Mouse (Mus musculus): ENCODE measurements at regions not wholly inside any gene's neighbourhood (a gene's known extent, or its start where the extent isn't known, plus 50 kb on each side); places are given as distances from the start of the nearest gene placed in this dataset.

GRCm38 (mm10) chr3:121618561-121618960 lies 52.0 kb upstream of the 4930432M17Rik start:
- WGBS: 18% methylated on average over 2 of the region's 2 CpGs
- ATAC-seq (replicated peaks; ENCODE audit: insufficient number of reproducible peaks, insufficient read depth, low FRiP score, low read depth): no peak

GRCm38 (mm10) chr3:121618161-121618560 lies 52.4 kb upstream of the 4930432M17Rik start:
- no peak overlapping the region for H3K4me3 ChIP-seq
- H3K4me2 ChIP-seq: no peak overlapping the region
- no peaks in the 10 kb centered on the region for H3K9me3 ChIP-seq (replicated peaks)
- no peak overlapping the region for H3K9ac ChIP-seq
- H3K27ac ChIP-seq: no peak overlapping the region
- peaks cover 13% of the 10 kb centered on the region for H3K4me1 ChIP-seq (replicated peaks)
- no peaks in the 10 kb centered on the region for H3K36me3 ChIP-seq
- 46% methylated on average over 2 of the region's 2 CpGs for WGBS
- H3K27me3 ChIP-seq: no peaks in the 10 kb centered on the region
- no peak for ATAC-seq (replicated peaks; ENCODE audit: insufficient number of reproducible peaks, insufficient read depth, low FRiP score, low read depth)

More at GRCm38 (mm10) chr3:121618561-121618960, 52.0 kb upstream of the 4930432M17Rik start:
- Histone ChIP-seq H3K27me3 (no peaks in the 10 kb centered on the region), H3K9ac (no peak overlapping the region), H3K36me3 (no peaks in the 10 kb centered on the region), H3K4me2 (no peak overlapping the region), H3K4me3 (no peak overlapping the region), H3K4me1 (replicated peaks) (peaks cover 13% of the 10 kb centered on the region), H3K9me3 (replicated peaks) (no peaks in the 10 kb centered on the region), H3K27ac (no peak overlapping the region)

- WGBS: 30% methylated on average over 7 of the region's 7 CpGs
- H3K27ac ChIP-seq: no peak overlapping the region
- no peaks in the 10 kb centered on the region for H3K27me3 ChIP-seq
- H3K4me3 ChIP-seq: no peak overlapping the region
- no peak overlapping the region for H3K9ac ChIP-seq
- H3K9me3 ChIP-seq (replicated peaks): no peaks in the 10 kb centered on the region
- no peak overlapping the region for H3K4me2 ChIP-seq
- ATAC-seq (replicated peaks; ENCODE audit: insufficient number of reproducible peaks, insufficient read depth, low FRiP score, low read depth): no peak
- H3K4me1 ChIP-seq (replicated peaks): peaks cover 13% of the 10 kb centered on the region
- H3K36me3 ChIP-seq: no peaks in the 10 kb centered on the region
Measured at GRCm38 (mm10) chr3:121617351-121617750, 53.2 kb upstream of the 4930432M17Rik start.

- Histone ChIP-seq H3K4me2 (no peak overlapping the region), H3K27ac (no peak overlapping the region), H3K27me3 (no peaks in the 10 kb centered on the region), H3K9me3 (replicated peaks) (no peaks in the 10 kb centered on the region), H3K4me3 (no peak overlapping the region), H3K4me1 (replicated peaks) (peaks cover 13% of the 10 kb centered on the region), H3K36me3 (no peaks in the 10 kb centered on the region), H3K9ac (no peak overlapping the region)
- WGBS: 91% methylated on average over 5 of the region's 5 CpGs
- no peak for ATAC-seq (replicated peaks; ENCODE audit: insufficient number of reproducible peaks, insufficient read depth, low FRiP score, low read depth)
Measured at GRCm38 (mm10) chr3:121616075-121616474, 54.5 kb upstream of the 4930432M17Rik start.

- no peak overlapping the region for H3K4me2 ChIP-seq
- WGBS: 79% methylated on average over 7 of the region's 7 CpGs
- H3K27me3 ChIP-seq: no peaks in the 10 kb centered on the region
- no peak overlapping the region for H3K27ac ChIP-seq
- no peak overlapping the region for H3K9ac ChIP-seq
- H3K9me3 ChIP-seq (replicated peaks): no peaks in the 10 kb centered on the region
- H3K4me3 ChIP-seq: no peak overlapping the region
- no peak for ATAC-seq (replicated peaks; ENCODE audit: insufficient number of reproducible peaks, insufficient read depth, low FRiP score, low read depth)
- H3K36me3 ChIP-seq: no peaks in the 10 kb centered on the region
- peaks cover 13% of the 10 kb centered on the region for H3K4me1 ChIP-seq (replicated peaks)
Measured at GRCm38 (mm10) chr3:121614741-121615140, 55.8 kb upstream of the 4930432M17Rik start.

GRCm38 (mm10) chr3:121613224-121613623 lies 57.3 kb upstream of the 4930432M17Rik start:
- Histone ChIP-seq H3K4me1 (replicated peaks) (peaks cover 12% of the 10 kb centered on the region), H3K4me2 (no peak overlapping the region), H3K27ac (no peak overlapping the region), H3K36me3 (no peaks in the 10 kb centered on the region), H3K27me3 (no peaks in the 10 kb centered on the region), H3K9ac (no peak overlapping the region), H3K9me3 (replicated peaks) (no peaks in the 10 kb centered on the region), H3K4me3 (no peak overlapping the region)
- no peak for ATAC-seq (replicated peaks; ENCODE audit: insufficient number of reproducible peaks, insufficient read depth, low FRiP score, low read depth)
- 57% methylated on average over 3 of the region's 3 CpGs for WGBS

- no peak for ATAC-seq (replicated peaks; ENCODE audit: insufficient number of reproducible peaks, insufficient read depth, low FRiP score, low read depth)
- no peak overlapping the region for H3K27ac ChIP-seq
- 71% methylated on average over 7 of the region's 7 CpGs for WGBS
- H3K27me3 ChIP-seq: no peaks in the 10 kb centered on the region
- no peak overlapping the region for H3K4me3 ChIP-seq
- no peaks in the 10 kb centered on the region for H3K9me3 ChIP-seq (replicated peaks)
- no peak overlapping the region for H3K9ac ChIP-seq
- H3K4me1 ChIP-seq (replicated peaks): peaks cover 3% of the 10 kb centered on the region; the same call in 1 of the 2 replicates
- H3K4me2 ChIP-seq: no peak overlapping the region
- no peaks in the 10 kb centered on the region for H3K36me3 ChIP-seq
Measured at GRCm38 (mm10) chr3:121609845-121610244, 60.7 kb upstream of the 4930432M17Rik start.

GRCm38 (mm10) chr3:121609090-121609489 lies 61.5 kb upstream of the 4930432M17Rik start:
- H3K27me3 ChIP-seq: no peaks in the 10 kb centered on the region
- no peak overlapping the region for H3K4me3 ChIP-seq
- no peak overlapping the region for H3K27ac ChIP-seq
- peaks cover 3% of the 10 kb centered on the region; the same call in 1 of the 2 replicates for H3K4me1 ChIP-seq (replicated peaks)
- H3K9me3 ChIP-seq (replicated peaks): no peaks in the 10 kb centered on the region
- WGBS: 33% methylated on average over 7 of the region's 7 CpGs
- no peak for ATAC-seq (replicated peaks; ENCODE audit: insufficient number of reproducible peaks, insufficient read depth, low FRiP score, low read depth)
- H3K4me2 ChIP-seq: no peak overlapping the region
- H3K36me3 ChIP-seq: no peaks in the 10 kb centered on the region
- H3K9ac ChIP-seq: no peak overlapping the region

GRCm38 (mm10) chr3:121604737-121605136 lies 65.8 kb upstream of the 4930432M17Rik start:
- H3K4me1 ChIP-seq (replicated peaks): peaks cover 8% of the 10 kb centered on the region
- no peak overlapping the region for H3K4me2 ChIP-seq
- H3K36me3 ChIP-seq: no peaks in the 10 kb centered on the region
- H3K27ac ChIP-seq: no peak overlapping the region
- no peak overlapping the region for H3K9ac ChIP-seq
- no peak for ATAC-seq (replicated peaks; ENCODE audit: insufficient number of reproducible peaks, insufficient read depth, low FRiP score, low read depth)
- no peaks in the 10 kb centered on the region for H3K9me3 ChIP-seq (replicated peaks)
- no peaks in the 10 kb centered on the region for H3K27me3 ChIP-seq
- no peak overlapping the region for H3K4me3 ChIP-seq
- 52% methylated on average over 6 of the region's 6 CpGs for WGBS

- Histone ChIP-seq H3K9me3 (replicated peaks) (no peaks in the 10 kb centered on the region), H3K4me1 (replicated peaks) (peaks cover 6% of the 10 kb centered on the region), H3K27ac (no peak overlapping the region), H3K9ac (no peak overlapping the region), H3K4me2 (no peak overlapping the region), H3K4me3 (no peak overlapping the region), H3K36me3 (no peaks in the 10 kb centered on the region), H3K27me3 (no peaks in the 10 kb centered on the region)
- no peak for ATAC-seq (replicated peaks; ENCODE audit: insufficient number of reproducible peaks, insufficient read depth, low FRiP score, low read depth)
- WGBS: 78% methylated on average over 9 of the region's 9 CpGs
Measured at GRCm38 (mm10) chr3:121604081-121604480, 66.5 kb upstream of the 4930432M17Rik start.

GRCm38 (mm10) chr3:121602826-121603370 lies 67.7 kb upstream of the 4930432M17Rik start:
- no peak for ATAC-seq (replicated peaks; ENCODE audit: insufficient number of reproducible peaks, insufficient read depth, low FRiP score, low read depth)

GRCm38 (mm10) chr3:121602082-121602561 lies 68.4 kb upstream of the 4930432M17Rik start:
- Histone ChIP-seq H3K9ac (no peak overlapping the region), H3K36me3 (no peaks in the 10 kb centered on the region), H3K27me3 (no peaks in the 10 kb centered on the region), H3K9me3 (replicated peaks) (no peaks in the 10 kb centered on the region), H3K27ac (no peak overlapping the region), H3K4me3 (no peak overlapping the region), H3K4me2 (no peak overlapping the region), H3K4me1 (replicated peaks) (peaks cover 4% of the 10 kb centered on the region)
- no peak; the same call in 1 of the 2 replicates for ATAC-seq (replicated peaks; ENCODE audit: insufficient number of reproducible peaks, insufficient read depth, low FRiP score, low read depth)
- WGBS: 55% methylated on average over 8 of the region's 8 CpGs

More at GRCm38 (mm10) chr3:121602826-121603370, 67.7 kb upstream of the 4930432M17Rik start:
- peaks cover 4% of the 10 kb centered on the region; the same call in 1 of the 2 replicates for H3K4me1 ChIP-seq (replicated peaks)
- H3K9ac ChIP-seq: no peak overlapping the region
- H3K4me3 ChIP-seq: no peak overlapping the region
- H3K9me3 ChIP-seq (replicated peaks): no peaks in the 10 kb centered on the region
- H3K4me2 ChIP-seq: no peak overlapping the region
- WGBS: 87% methylated on average over 10 of the region's 10 CpGs
- no peaks in the 10 kb centered on the region for H3K27me3 ChIP-seq
- H3K36me3 ChIP-seq: no peaks in the 10 kb centered on the region
- no peak overlapping the region for H3K27ac ChIP-seq
